Mouse (Mus musculus) kidney, adult 8-10 months (tissue): ENCODE measurements around the gene Lama2.

Experiments
- DNase-seq, 2 experiments: peaks; one replicate each; pipeline ENCODE4 v3.0.0; 2022

The Lama2 gene

DNA sequence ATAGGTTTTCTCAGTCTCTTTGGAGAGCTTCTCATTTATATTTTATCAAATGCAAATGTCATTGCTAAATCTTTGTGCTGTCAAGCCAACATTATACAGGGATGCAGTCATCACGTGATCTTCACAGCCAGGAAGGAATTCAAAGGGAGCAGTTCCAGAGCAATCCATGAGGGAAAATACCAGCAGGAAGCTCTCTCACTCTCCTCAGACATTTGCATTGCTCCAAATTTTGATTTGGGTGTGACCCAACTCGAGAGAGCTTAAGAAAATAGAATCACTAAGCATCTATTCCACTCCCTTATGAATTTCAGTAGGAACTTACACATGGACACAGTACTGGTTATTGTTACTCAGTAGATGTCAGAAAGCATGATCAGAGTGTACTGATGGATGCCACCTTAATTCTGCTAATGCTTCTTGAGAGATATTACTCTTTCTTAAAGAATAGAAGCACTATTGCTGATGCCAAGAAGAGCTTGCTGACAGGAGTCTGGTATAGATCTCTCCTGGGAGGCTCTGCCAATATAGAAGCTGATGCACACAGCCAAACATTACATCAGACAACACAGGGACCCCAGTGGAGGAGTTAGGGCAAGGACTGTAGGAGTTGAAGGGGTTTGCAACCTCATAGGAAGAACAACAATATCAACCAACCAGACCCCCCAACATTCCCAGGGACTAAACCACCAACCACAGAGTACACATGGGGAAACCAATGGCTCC, 236.5 kb downstream of the Lama2 start:
- no peak for DNase-seq

DNA sequence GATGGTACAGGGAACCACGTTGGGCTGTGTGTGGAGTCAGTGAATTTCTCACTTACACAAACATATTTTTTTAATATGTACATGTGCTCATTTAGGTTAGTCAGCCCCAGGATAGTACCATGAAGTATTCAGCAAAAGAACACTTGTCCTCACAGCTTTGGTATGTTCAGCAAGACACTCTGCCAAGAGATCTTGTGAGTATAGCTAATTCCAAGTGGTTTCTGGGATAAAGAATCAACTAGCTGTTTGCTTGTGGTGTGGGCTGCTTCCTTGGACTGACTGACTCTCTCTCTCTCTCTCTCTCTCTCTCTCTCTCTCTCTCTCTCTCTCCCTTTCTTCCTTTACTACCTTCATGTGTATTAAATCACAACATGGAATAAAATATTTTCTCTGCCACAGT, 241.3 kb downstream of the Lama2 start:
- no peak for DNase-seq

DNA sequence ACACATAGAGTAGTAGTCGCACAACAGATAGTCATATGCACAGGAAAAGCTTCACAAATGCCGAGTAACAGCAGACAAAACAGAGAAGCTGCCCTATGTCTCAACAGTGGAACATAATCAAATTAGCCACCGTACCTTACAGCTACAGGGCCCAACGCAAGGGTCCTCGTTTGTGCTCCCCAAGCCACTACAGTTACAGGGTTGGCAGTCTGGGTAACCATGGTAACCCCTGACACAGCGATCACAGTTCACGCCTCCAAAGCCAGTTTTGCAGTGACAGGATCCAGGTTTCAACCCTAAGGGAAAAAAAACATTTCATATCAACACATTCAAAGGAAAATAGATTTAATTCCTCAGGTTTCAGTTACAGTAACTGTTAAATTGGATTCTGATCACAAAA, 275.3 kb downstream of the Lama2 start:
- no peak for DNase-seq

DNA sequence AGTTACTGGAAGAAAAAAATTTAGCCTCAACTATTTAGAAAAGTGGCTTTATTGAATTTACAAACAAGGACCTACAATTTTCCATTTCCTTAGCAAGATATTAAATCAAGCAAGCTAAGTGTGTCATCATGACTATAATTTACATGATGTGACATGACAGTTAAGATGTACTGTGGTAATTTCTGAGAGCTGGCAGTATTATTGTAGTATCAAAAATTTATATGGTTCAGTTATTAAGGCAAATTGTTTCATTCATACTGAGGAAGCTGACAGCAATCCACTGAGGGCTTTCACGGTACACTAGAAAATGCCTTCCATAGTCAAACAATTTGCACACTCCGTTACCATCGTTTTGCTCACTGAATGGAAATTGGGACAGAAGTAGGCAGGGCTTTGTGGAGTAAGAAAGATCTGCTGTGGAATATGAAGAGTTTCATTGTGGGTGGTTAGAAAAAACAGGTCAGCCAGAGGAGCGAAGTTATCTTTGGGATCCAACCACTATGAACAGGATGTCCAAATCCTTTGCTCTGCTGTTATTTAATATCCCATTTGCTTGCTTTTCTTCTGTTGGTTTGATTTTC, 297.1 kb downstream of the Lama2 start:
- no peak for DNase-seq

DNA sequence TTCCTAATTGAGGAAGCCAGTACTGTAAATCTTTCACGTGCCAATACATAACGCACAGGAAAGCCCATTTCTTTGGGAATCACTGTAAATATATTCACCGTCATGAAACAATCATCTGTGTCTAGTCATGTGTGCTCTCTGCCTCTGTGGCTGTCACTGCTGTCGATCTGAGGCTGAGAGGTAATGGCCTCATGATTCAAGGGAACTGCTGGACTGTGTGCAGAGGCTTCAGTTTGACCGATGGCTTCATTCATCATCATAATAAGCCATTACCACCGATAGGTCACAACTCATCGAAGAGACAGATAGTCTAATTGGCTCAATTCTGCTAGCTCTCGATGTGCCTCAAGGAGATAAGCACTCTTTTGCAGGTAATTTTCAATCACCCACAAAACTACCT, 312.1 kb downstream of the Lama2 start:
- no peak for DNase-seq

DNA sequence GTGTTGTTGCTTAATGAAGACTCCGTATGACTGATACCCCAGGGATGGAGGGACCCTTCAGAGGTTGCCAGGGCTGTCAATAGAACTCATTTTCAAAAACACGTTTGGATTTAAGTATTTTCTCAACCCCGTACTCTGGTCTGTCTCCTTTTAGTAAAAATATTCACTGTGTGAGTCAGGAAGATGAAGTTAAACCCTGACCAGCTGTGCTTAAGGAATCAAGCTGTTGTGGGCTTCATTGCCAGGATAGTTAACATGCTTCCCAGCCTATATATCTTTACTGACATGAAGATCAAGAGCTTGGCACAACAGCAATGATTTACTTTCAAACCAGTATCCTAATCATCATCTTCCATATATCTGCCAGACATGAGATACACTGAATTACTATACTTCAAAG, 314.3 kb downstream of the Lama2 start:
- DNase-seq, result no peak

DNA sequence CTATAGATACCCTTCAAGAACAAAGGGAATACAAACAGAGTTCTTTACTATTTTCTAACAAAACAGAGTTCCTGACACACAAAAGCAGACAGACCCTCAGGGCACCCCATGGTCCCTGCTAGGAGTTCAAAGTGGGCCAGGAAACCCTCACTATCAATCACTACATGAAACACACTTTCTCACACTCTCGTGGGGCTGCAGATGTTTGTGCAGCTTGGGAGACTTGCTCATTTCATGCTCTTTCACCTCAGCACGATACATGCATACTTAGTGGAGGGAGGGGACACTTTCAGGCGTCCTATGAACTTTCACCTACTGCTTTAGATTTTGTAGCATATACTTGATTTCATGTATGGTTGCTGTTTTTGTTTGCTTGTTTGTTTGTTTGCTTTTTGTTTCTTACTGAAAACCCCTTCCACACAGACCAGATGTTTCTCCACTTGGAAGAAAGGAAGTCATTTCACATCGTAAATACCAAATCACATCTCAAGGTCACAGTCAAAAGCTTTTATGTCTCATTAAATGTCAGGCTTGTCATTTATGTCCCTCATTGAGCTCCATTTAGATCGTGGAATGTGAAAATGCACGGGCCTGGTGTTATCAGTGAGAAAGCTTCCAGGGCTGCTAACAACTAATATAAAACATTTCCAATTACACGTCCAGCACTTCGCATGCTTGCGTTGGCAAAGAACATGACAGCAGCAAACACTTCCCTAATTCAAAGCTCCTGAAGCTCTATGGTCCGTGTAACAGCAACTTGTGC, 334.3 kb downstream of the Lama2 start:
- no peak for DNase-seq

DNA sequence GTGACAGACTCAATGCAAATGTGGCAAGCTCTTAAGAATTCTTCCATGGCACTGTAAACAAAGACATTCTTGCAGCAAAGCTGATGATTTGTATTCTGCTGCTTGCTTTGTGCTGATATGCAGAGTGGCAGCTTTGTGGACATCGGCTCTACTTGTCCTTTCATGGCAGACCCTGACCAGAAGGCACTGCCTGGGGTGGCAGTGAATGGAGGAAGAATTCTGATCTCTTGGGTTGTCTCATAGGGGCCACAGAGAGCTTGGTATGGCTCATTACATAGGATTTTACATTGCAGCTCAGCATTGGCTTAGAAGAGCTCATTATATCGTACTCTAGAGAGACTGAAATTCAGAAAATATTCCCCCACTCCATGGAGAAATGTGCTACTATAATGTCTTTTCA, 352.1 kb downstream of the Lama2 start:
- no peak for DNase-seq

DNA sequence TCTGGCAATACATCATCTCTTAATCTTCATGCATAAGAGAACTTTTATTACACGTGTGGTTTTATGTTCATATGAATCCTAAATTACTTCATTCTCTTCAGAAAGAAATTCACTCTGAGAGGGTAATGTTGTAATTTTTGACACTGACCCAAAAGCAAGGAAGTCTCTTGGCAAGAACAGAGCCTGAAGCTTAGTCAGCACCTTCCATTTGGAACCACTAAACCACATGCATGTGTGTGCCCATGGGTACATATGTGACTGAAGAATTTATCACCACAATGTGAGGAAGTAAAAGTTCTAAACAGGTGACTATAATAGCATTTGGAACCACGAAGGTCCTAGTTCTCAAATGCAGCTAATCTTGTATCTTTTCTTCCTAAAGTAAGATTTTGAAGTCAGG, 353.7 kb downstream of the Lama2 start:
- no peak for DNase-seq

DNA sequence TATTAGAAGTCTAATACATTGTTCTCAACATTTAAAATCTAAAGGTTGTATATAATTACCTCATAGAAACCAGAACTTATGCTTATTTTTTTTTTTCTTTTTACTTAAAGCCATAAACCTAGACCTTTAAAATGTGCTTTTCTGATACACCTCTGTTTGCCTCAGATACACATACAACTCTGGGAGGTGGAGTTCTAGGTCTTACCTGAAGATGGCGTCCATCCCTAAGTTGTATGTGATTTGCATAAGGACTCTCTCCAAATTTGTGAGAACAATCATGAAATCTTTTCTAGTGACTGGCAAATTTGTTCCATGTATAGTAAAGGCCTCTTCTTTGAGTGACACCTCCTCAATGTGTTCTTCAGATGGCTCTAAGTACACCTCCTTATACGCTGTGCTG, 354.8 kb downstream of the Lama2 start:
- peak in 1 of 2 experiments; percentile 9 for DNase-seq

DNA sequence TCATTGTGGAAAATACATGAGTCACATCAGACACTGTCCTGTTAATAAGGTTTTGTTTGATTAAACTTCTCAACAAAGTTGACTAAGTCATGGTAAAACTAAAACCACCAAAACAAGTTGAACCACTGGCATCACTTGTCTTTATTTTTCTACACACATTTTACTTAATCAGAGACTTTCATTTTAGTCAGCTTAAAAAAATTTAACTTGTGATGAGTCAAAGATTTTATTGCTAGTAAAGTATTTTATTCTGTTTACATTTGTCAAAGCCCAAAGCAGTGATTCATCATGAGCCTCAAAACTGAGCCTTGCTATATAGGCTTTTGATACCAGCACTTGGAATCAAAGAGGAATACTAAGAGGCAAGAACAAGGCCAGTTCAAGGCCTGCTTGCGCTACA, 369.8 kb downstream of the Lama2 start:
- no peak for DNase-seq

DNA sequence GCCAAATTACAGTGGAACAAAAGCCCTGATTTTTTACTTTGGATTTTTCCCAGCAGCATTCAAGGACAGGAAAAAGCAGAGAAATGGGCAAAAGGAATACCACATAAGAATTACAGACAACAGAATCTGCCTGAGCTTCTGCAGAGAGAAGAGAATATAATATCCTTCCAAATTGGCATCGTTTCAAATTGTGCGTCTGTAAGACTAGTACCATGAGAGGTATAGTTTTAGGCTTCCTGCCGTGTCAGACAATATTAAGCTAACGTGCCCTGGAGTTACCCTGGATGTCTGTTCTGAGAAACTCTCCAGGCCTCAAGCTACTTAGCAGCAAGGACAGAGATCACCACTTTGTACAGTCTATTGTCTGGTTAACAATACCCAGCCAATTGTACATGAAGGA, 384.8 kb downstream of the Lama2 start:
- no peak for DNase-seq

DNA sequence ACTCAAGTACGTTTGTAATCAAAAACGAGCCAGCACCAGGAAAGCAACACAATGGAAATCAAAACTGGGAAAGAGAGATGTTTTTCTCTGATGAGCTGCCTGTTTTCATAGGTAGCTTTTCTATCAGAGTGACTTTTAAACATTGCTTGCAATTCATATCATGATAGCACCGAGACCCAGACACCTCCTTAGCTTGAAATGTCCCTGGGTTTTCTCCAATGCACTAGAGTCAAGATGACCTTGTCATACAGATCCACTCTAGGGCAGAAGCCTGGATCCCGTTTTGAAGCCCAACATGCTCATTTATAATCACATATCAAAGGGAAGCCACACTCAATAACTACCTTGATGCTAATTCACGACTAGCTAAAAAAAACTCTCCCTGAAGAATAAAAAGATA, 386.0 kb downstream of the Lama2 start:
- no peak for DNase-seq

DNA sequence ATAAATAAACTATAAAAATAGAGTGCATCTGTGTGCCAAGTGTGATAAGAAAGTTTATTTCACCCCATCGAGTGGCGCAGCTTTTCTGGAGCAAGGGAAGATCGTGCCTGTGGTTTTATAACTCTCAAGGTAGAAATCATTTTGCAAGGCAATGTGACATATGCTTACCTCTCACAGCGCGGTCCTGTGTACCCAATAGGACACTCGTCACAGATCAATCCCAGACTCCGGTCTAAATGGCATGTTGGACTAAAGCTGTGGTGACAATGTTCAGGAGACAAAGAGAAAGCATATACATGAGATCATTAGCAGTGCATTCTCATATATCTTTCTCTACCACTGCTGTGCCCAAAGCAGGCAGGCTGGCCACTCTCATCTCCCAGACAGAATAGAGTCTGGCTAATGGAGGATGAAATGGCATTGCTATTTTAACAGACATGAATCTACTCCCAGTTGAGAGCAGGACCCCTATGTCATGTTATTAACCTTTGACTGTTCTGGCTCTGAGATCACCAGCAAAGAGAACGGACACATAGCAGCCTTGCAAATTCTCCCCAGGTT, 395.7 kb downstream of the Lama2 start:
- no peak for DNase-seq

DNA sequence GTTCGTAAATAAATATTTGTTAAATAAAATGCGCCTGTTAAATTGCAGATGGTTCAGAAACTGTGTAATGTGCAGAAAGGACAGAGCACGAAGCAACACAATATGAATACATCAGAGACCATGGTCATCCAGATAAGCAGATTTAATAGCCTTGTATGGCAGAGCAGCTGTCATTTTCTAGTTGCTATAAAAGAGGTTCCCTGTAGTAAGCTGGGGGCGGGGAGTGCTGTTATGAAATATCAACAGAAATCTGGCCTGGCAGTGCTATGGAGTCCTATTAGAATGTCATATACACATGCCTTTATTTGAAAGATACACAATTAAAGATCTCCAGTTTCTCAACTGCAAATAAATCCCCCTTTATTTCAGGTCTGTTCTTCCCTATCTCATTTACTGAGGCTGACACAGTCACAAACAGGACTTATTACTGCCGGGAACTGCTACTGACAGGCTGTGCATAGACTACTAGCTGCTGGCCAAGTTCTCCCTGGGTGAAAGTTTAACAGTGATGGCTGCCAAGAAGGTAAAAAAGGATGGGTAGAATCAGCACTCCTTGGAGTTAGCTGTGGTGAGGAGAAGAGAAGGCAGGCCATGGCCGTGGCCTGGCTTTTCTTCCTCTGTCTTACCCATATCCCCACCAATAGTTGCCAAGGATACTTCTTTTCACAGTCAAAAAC, 396.8 kb downstream of the Lama2 start:
- DNase-seq, result peak; percentile 2 to 6

DNA sequence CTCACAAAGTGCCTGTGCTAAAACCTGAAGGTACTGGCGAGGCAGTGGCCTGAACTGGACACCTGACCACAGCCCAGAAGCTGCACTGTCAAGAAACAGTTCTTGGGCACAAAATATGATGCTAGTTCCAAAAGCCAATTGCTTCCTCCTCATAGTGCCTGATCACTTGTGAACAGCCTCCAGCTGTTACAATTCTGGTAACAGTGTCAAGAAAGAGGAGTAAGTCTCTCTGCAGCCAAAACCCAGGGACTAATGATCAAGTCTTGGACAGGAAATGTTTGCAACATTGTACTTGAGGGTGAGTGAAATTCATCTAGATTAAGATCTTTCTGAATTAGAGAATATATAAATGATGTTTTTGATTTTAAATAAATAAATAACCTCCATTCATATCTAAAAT, 399.9 kb downstream of the Lama2 start:
- DNase-seq, result no peak

DNA sequence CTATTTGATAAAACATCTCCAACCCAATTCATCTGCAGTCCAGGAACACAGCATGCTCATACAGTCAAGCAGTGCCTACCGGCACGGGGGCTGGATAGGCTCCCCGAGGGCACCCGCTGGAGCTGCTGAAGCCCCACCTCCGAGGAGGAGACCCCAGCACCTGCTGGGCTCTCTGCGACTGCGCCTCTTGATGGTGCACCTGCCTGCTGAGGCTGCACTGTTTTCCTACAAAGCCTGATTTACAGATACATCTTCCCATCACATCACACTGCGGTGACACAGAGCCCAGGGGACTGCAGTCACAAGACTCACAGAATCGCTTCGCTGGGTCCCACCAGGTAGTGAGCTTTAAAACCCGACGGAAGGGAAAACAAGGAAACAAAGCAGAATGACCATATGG, 412.2 kb downstream of the Lama2 start:
- DNase-seq, result no peak

DNA sequence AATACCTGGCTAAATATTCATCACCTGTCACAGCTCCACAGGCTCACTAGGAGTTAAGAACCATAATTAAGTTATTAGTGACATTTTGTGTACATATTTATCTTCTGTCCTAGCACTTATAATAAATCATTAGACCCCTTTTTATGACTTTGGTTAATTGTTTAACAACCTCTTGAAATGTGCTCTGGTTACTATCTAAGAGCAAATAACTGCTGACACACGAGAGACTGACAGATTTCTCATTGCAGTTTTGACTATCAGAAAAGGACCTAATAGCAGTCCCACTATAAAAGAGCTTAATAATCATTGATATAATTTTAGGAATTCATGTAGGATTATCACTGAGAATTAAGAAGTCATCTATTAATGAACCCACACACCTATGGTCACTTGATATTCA, 421.1 kb downstream of the Lama2 start:
- no peak for DNase-seq

DNA sequence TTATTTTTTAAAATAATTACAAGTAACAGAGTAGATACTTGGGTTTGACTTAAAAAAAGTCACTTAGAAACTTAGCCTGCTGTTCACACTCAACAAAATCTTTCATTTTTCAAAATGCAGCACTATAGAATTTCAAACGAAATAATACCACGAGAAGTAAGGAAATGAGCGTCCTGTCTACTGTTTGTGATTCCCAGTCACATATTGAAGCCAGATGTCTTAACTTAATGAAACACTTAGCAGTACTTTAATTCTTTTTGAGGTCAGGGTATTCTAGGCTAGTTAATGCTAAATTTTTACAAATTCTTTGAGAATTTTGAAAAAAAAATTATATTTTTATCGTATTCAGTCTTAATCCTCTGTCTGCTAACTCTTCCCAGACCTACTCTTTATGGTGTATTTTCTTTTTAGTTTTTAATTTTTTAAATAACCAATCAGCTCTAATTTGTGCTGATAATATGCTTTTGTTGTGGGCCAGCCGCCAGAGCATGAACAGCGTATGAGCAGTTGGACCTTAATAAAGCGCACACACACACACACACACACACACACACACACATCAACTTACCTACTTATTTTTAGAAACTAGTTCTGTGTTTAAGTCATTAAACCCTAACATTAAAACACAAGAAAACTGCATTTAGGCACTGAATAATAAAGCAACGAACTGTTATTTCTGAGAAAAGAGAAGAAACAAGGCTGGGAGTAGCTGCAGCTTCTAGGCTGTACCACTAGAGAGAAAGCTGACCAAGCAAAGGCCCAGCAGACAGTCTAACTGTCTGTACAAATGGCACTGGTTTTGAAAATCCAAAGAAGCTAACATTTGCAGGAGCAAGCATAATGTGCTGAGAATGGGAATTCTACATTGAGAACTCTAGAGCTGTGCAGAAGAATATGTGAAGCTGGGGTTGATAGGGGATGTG, 425.3 kb downstream of the Lama2 start:
- DNase-seq, result no peak

DNA sequence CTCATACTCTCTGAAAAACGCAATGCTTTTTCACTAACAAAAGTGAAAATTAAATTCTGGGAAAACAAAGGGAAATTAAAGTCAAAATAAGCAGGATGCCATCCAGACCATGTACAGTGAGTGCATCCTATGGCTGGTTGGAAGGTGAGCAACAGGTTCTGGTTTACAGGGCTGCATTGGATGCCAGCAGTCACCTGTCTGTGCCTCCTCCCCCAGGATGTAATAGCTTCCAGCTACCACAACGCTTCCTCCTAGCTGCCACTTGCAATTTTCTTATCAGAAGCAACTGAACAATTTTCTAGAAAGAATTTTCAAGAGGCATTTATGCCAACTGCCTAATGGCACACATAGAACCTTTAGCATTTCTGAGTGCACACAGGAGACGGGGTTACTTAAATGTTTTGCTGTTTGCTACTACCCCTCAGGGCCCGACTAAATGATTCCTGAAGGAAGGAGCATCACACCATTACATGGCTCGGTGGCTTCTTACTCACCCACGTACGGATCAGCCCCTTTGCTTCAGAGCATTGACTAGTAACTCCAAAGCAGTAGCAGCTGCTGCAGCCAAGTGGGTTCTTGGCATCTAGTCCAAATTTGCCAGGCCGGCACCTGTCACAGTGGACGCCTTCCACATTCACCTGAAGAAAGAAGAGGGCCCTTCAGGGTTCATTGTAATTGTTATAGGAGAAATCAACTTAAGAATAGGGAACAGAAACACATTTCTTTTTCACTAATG, 430.8 kb downstream of the Lama2 start:
- DNase-seq, result no peak

DNA sequence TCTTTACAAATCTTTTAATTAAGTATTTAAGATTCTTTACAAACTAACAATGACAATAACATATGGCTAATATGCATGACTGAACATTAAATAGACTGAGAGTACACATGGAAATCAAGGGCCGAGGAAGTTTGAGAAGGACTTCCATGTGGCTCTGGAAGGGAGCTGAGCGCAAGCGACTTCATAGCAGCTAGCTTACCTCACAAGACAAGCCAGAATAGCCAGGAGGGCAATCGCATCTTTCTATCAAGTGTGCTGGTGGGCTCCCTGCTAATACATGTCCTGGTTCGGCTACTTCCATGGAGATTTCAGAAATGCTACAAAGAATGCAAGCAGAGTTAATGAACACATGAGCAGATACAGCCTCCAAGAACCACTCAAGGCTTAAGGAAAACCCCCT, 435.4 kb downstream of the Lama2 start:
- no peak for DNase-seq

DNA sequence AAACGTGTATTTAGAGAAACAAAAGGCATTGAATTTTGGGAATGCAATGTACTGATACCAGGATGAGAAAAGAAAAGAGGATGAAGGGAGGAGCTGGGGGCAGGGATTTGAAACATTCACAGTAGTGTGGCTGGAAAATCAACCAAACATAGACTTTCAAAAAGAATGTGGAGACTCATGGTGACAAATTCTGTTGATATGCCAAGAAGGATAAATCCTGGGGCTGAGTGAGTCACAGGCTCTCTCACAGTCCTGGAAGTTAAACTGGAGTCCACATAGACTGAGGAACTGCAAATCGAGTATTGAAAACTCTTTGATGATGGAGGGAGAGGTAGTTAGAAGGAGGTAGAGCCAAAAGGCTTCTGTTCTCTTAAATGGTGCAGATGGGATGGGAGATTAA, 445.3 kb downstream of the Lama2 start:
- no peak for DNase-seq
